Comparison of ENCODE assay signal across 15 mouse cellular contexts in genomic region chr7:142089648-142090447, GRCm38 (mm10). TPM values are rescaled to one million over a fixed set of nuclear protein-coding genes. Genes with fewer than 3 reads are reported as not detected.
A peak's percentile ranks its signal among the peaks of the same experiment; 100 is the strongest.
DNase-seq lines count a peak whose midpoint lies in the region; ATAC-seq lines count a peak whose summit lies in the region.
"Had no signal": no experiment of that assay in that cellular context is flagged by ENCODE, and none has a peak within 500 bp of the region (broad histone marks: within the 10 kb centered on the region; RNA-seq: fewer than 3 reads in every experiment).

No protein-coding gene starts in this region.

- intact Hi-C loops in heart, postnatal 14 days (cut with DNase I), result no loop called here

- peak overlapping the region; percentile 71; the same call in 1 of the 2 replicates for H3K27ac ChIP-seq in heart, embryonic 10.5 days
- peak overlapping the region; percentile 96 for H3K27ac ChIP-seq in liver, embryonic 15.5 days (replicated peaks)
- H3K27ac ChIP-seq: embryonic facial prominence, embryonic 12.5 days; kidney, postnatal 0 days had no signal

- peak overlapping the region; percentile 32; the same call in 1 of the 2 replicates for H3K4me2 ChIP-seq in liver, embryonic 15.5 days
- H3K4me2 ChIP-seq: embryonic facial prominence, embryonic 12.5 days had no signal

- DNase-seq in heart, embryonic 10.5 days (ENCODE audit: low spot score), result no peak
- DNase-seq in heart, postnatal 14 days, result no peak
- peak; percentile 34 to 40 for DNase-seq in right cerebral cortex, postnatal 10 days (ENCODE audit: low spot score in 2 of 2)
- no peak for DNase-seq in right cerebral cortex, adult 2 months (ENCODE audit: low spot score in 2 of 2)
- no peak for DNase-seq in frontal cortex, postnatal 36 days (ENCODE audit: low spot score in 2 of 2)
- DNase-seq in kidney, adult 18-20 months, result no peak
- DNase-seq: gastrocnemius, postnatal 10 days; right cerebral cortex, postnatal 14 days had no signal

- H3K9ac ChIP-seq in liver, embryonic 15.5 days, result peak overlapping the region; percentile 56
- H3K9ac ChIP-seq: embryonic facial prominence, embryonic 12.5 days had no signal

- peaks cover 13% of the 10 kb centered on the region for H3K36me3 ChIP-seq in heart, embryonic 10.5 days
- H3K36me3 ChIP-seq in liver, embryonic 15.5 days (replicated peaks), result peaks cover 1% of the 10 kb centered on the region; the same call in 1 of the 2 replicates
- H3K36me3 ChIP-seq: embryonic facial prominence, embryonic 12.5 days had no signal

- no peaks in the 10 kb centered on the region for H3K9me3 ChIP-seq in heart, embryonic 10.5 days
- no peaks in the 10 kb centered on the region for H3K9me3 ChIP-seq in liver, embryonic 15.5 days (replicated peaks)
- H3K9me3 ChIP-seq: embryonic facial prominence, embryonic 12.5 days had no signal

- WGBS in heart, embryonic 10.5 days, result 61% methylated on average over 17 of the region's 17 CpGs
- WGBS in liver, embryonic 15.5 days (ENCODE audit: insufficient replicate concordance), result 66% methylated on average over 17 of the region's 17 CpGs

- H3K4me1 ChIP-seq in heart, embryonic 10.5 days, result peaks cover 63% of the 10 kb centered on the region
- peaks cover 92% of the 10 kb centered on the region for H3K4me1 ChIP-seq in liver, embryonic 15.5 days (replicated peaks)

- peaks cover 96% of the 10 kb centered on the region for H3K27me3 ChIP-seq in heart, embryonic 10.5 days (ENCODE audit: insufficient read depth, poor library complexity, severe bottlenecking)
- H3K27me3 ChIP-seq in liver, embryonic 15.5 days, result peaks cover 70% of the 10 kb centered on the region
- H3K27me3 ChIP-seq: Patski had no signal

- H3K4me3 ChIP-seq in heart, embryonic 10.5 days, result no peak overlapping the region
- H3K4me3 ChIP-seq in liver, embryonic 15.5 days (replicated peaks), result no peak overlapping the region
- H3K4me3 ChIP-seq: embryonic facial prominence, embryonic 12.5 days had no signal

- ATAC-seq in liver, embryonic 15.5 days (ENCODE audit: insufficient read depth), result no peak
- no peak for ATAC-seq in megakaryocyte progenitor cell, adult 5-6 weeks (replicated peaks; ENCODE audit: poor library complexity)

RNA-seq across cellular contexts. Expression of gene Dusp8, which starts 5.8 kb away (rescaled TPM):
- polyA plus RNA-seq in heart, embryonic 10.5 days (2016; fragmentation: Nextera tagmentation; extraction: Ambion mirVana), result 5.3 and 9.0 TPM in 2 replicates
- total RNA-seq in heart, postnatal 14 days (2021), result 10 to 100 TPM; 29.2 to 35.4 TPM
- polyA plus RNA-seq in liver, embryonic 15.5 days (2015; fragmentation: Nextera tagmentation; extraction: Ambion mirVana), result 4.3 and 4.4 TPM in 2 replicates
- total RNA-seq in megakaryocyte progenitor cell, adult 5-6 weeks (2015), result 0.12 TPM in 1 of 2 replicates, not detected in the other
- not detected in 2 replicates for total RNA-seq in megakaryocyte progenitor cell, adult 5-6 weeks (2017)

RNA-seq across cellular contexts. Expression of gene Mob2, which starts 29.0 kb away (rescaled TPM):
- polyA plus RNA-seq in heart, embryonic 10.5 days (2016; fragmentation: Nextera tagmentation; extraction: Ambion mirVana), result 52.4 and 54.9 TPM in 2 replicates
- 10 to 100 TPM; 39.9 to 43.0 TPM for total RNA-seq in heart, postnatal 14 days (2021)
- polyA plus RNA-seq in liver, embryonic 15.5 days (2015; fragmentation: Nextera tagmentation; extraction: Ambion mirVana), result 66.1 and 70.2 TPM in 2 replicates
- 45.3 and 45.9 TPM in 2 replicates for total RNA-seq in megakaryocyte progenitor cell, adult 5-6 weeks (2015)
- total RNA-seq in megakaryocyte progenitor cell, adult 5-6 weeks (2017), result 45.9 and 47.1 TPM in 2 replicates

RNA-seq across cellular contexts. Expression of gene Gm45618, which starts 30.7 kb away (rescaled TPM):
- polyA plus RNA-seq in heart, embryonic 10.5 days (2016; fragmentation: Nextera tagmentation; extraction: Ambion mirVana), result not detected in 2 replicates
- not detected for total RNA-seq in heart, postnatal 14 days (2021)
- not detected in 2 replicates for polyA plus RNA-seq in liver, embryonic 15.5 days (2015; fragmentation: Nextera tagmentation; extraction: Ambion mirVana)
- not detected in 2 replicates for total RNA-seq in megakaryocyte progenitor cell, adult 5-6 weeks (2015)
- total RNA-seq in megakaryocyte progenitor cell, adult 5-6 weeks (2017), result not detected in 2 replicates
- total RNA-seq: gastrocnemius, postnatal 10 days; left cerebral cortex, postnatal 36 days had no signal
- polyA plus RNA-seq: C2C12; embryonic facial prominence, embryonic 12.5 days; kidney, postnatal 0 days; Patski had no signal

RNA-seq across cellular contexts. Expression of gene Gm39115, which starts 46.0 kb away (rescaled TPM):
- not detected in 2 replicates for polyA plus RNA-seq in heart, embryonic 10.5 days (2016; fragmentation: Nextera tagmentation; extraction: Ambion mirVana)
- total RNA-seq in heart, postnatal 14 days (2021), result not detected
- not detected in 2 replicates for polyA plus RNA-seq in liver, embryonic 15.5 days (2015; fragmentation: Nextera tagmentation; extraction: Ambion mirVana)
- total RNA-seq in megakaryocyte progenitor cell, adult 5-6 weeks (2015), result not detected in 2 replicates
- not detected in 2 replicates for total RNA-seq in megakaryocyte progenitor cell, adult 5-6 weeks (2017)
- total RNA-seq: gastrocnemius, postnatal 10 days; left cerebral cortex, postnatal 36 days had no signal
- polyA plus RNA-seq: C2C12; embryonic facial prominence, embryonic 12.5 days; kidney, postnatal 0 days; Patski had no signal

RNA-seq across cellular contexts. Expression of gene Gm45337, which starts 54.6 kb away (rescaled TPM):
- polyA plus RNA-seq in heart, embryonic 10.5 days (2016; fragmentation: Nextera tagmentation; extraction: Ambion mirVana), result not detected in 2 replicates
- total RNA-seq in heart, postnatal 14 days (2021), result not detected
- polyA plus RNA-seq in liver, embryonic 15.5 days (2015; fragmentation: Nextera tagmentation; extraction: Ambion mirVana), result not detected in 2 replicates
- not detected in 2 replicates for total RNA-seq in megakaryocyte progenitor cell, adult 5-6 weeks (2015)
- not detected in 2 replicates for total RNA-seq in megakaryocyte progenitor cell, adult 5-6 weeks (2017)
- total RNA-seq: gastrocnemius, postnatal 10 days; left cerebral cortex, postnatal 36 days had no signal
- polyA plus RNA-seq: C2C12; embryonic facial prominence, embryonic 12.5 days; kidney, postnatal 0 days; Patski had no signal

Comparison
In these comparisons a context has a peak if more than half of its experiments do, and no peak if none do; other contexts are left out.
1. DNase-seq: peak in right cerebral cortex, postnatal 10 days (2 of 2); none in heart, embryonic 10.5 days (single experiment), heart, postnatal 14 days (0 of 2), right cerebral cortex, adult 2 months (0 of 2), frontal cortex, postnatal 36 days (0 of 2) and kidney, adult 18-20 months (single experiment).
2. RNA of gene Dusp8, which starts 5.8 kb away (total RNA-seq): 29.2 to 35.4 TPM in heart, postnatal 14 days; 0.12 TPM in megakaryocyte progenitor cell, adult 5-6 weeks; every median in the first group is over 10 times any median in the second.